Mouse (Mus musculus) liver, adult 2 months (tissue): Measurements from ENCODE around the gene Ces3b. TPM values are rescaled to one million over a fixed set of nuclear protein-coding genes. Genes with fewer than 3 reads are reported as not detected.
"Not testable (repeated sequence)": the region's sequence is repeated elsewhere in the genome, so short reads cannot be mapped to it uniquely, and the experiment has no call there.

Experiments used
- DNase-seq: peaks from one replicate; pipeline ENCODE4 v3.0.0-alpha.2; 2011; ENCODE audit warnings: low read depth, low spot score; ENCODE audit errors: extremely low read depth
- H3K27ac ChIP-seq: fragments of 200-500 bp; replicated peaks from 2 replicates; pipeline ENCODE4 v1.5.1; 2012; ENCODE audit warnings: low read depth, mild to moderate bottlenecking, control low read depth, inconsistent platforms, low read length; ENCODE audit not compliant: insufficient read depth
- H3K27me3 ChIP-seq: fragments of 200-500 bp; 2 replicates; pipeline ENCODE4 v1.6.1; 2012; ENCODE audit warnings: mild to moderate bottlenecking, moderate library complexity, low read length, inconsistent platforms; ENCODE audit not compliant: control insufficient read depth, insufficient read depth
- H3K36me3 ChIP-seq: fragments of 200-500 bp; 2 replicates; pipeline ENCODE4 v1.6.1; 2012; ENCODE audit warnings: low read length, inconsistent platforms; ENCODE audit not compliant: control insufficient read depth, insufficient read depth
- H3K4me1 ChIP-seq: fragments of 200-500 bp; 2 replicates; pipeline ENCODE4 v1.6.1; 2011; ENCODE audit warnings: low read length; ENCODE audit not compliant: control insufficient read depth, insufficient read depth
- H3K4me3 ChIP-seq: fragments of 200-500 bp; 2 replicates; pipeline ENCODE4 v1.5.1; 2011; ENCODE audit warnings: low read depth, mild to moderate bottlenecking, control low read depth, low read length, moderate library complexity; ENCODE audit not compliant: insufficient read depth
- H3K79me2 ChIP-seq: fragments of 200-500 bp; 2 replicates; pipeline ENCODE4 v1.6.1; 2012; ENCODE audit warnings: inconsistent platforms, mild to moderate bottlenecking, low read length, moderate library complexity; ENCODE audit not compliant: control insufficient read depth, insufficient read depth
- H3K9ac ChIP-seq: fragments of 200-500 bp; 2 replicates; pipeline ENCODE4 v1.6.1; 2012; ENCODE audit warnings: low read depth, mild to moderate bottlenecking, control low read depth, inconsistent platforms, low read length
- CTCF ChIP-seq: fragments of 200-500 bp; IDR thresholded peaks from 2 replicates; pipeline ENCODE4 v1.5.1; 2011; ENCODE audit warnings: low read depth, low read length, control low read depth
- POLR2A ChIP-seq: fragments of 200-500 bp; IDR thresholded peaks from 2 replicates; pipeline ENCODE4 v1.6.1; 2011; ENCODE audit warnings: low read length, control low read depth; ENCODE audit not compliant: insufficient read depth; ENCODE audit errors: extremely low read depth
- WGBS: fragments of 180-500 bp; shearing (Covaris S2); methylation state at CpG from one replicate; pipeline ENCODE4 v1.1.7; 2018; 5-methylcytosine and 5-hydroxymethylcytosine counted together
- polyA plus RNA-seq: library from polyadenylated mRNA; depleted of rRNA; stranded (reverse); fragments of >200 nt; gene quantifications from 2 replicates; pipeline ENCODE4 v1.2.3, GENCODE M21; 2012
- total RNA-seq: library from RNA; depleted of rRNA; stranded (reverse); fragments of >200 nt; gene quantifications from 2 replicates; pipeline ENCODE4 v1.2.3, GENCODE M21; 2014

Gene Ces3b
- total and polyA plus RNA-seq, 2 experiments = 453 to 504 TPM

- 20% methylated on average over 5 of the region's 5 CpGs for WGBS
- no peak overlapping the region for H3K4me3 ChIP-seq
- no peaks in the 10 kb centered on the region for H3K27me3 ChIP-seq
- H3K79me2 ChIP-seq = no peaks in the 10 kb centered on the region
- H3K4me1 ChIP-seq = peaks cover 31% of the 10 kb centered on the region
- H3K36me3 ChIP-seq = peaks cover 12% of the 10 kb centered on the region
- TF ChIP-seq CTCF (no peak), POLR2A (no peak)
- DNase-seq = peak; percentile 96
- peak overlapping the region; percentile 71 for H3K9ac ChIP-seq
- H3K27ac ChIP-seq = peak overlapping the region; percentile 89
These were observed 2.7 kb upstream of the Ces3b start for GRCm38 (mm10) chr8:105080814-105081336.

- Histone ChIP-seq H3K9ac (peak overlapping the region; percentile 21), H3K27ac (peak overlapping the region; percentile 93), H3K4me1 (peaks cover 39% of the 10 kb centered on the region), H3K36me3 (peaks cover 65% of the 10 kb centered on the region)
- 32% methylated on average over 5 of the region's 5 CpGs for WGBS
- H3K4me3 ChIP-seq, H3K79me2 ChIP-seq, H3K27me3 ChIP-seq: not testable (repeated sequence)
- DNase-seq = peak; percentile 73
- 0 out of 2 replicates have a peak, but pooled peaks have one; percentile 11 for TF ChIP-seq POLR2A
These were observed 4.6 kb downstream of the Ces3b start for GRCm38 (mm10) chr8:105088166-105088565.

GRCm38 (mm10) chr8:105088581-105088980 lies 5.0 kb downstream of the Ces3b start:
- H3K4me3 ChIP-seq = no peak overlapping the region
- H3K27ac ChIP-seq = peak overlapping the region; percentile 93
- H3K9ac ChIP-seq = peak overlapping the region; percentile 21
- H3K27me3 ChIP-seq = no peaks in the 10 kb centered on the region
- WGBS = 24% methylated on average over 4 of the region's 4 CpGs
- peaks cover 69% of the 10 kb centered on the region for H3K36me3 ChIP-seq
- TF ChIP-seq CTCF (no peak), POLR2A (0 out of 2 replicates have a peak, but pooled peaks have one; percentile 12)
- DNase-seq = peak; percentile 93
- no peaks in the 10 kb centered on the region for H3K79me2 ChIP-seq
- peaks cover 37% of the 10 kb centered on the region for H3K4me1 ChIP-seq

GRCm38 (mm10) chr8:105093992-105094391 lies 10.4 kb downstream of the Ces3b start:
- Histone ChIP-seq H3K4me1 (peaks cover 5% of the 10 kb centered on the region), H3K9ac (no peak overlapping the region), H3K36me3 (peaks cover 34% of the 10 kb centered on the region), H3K79me2 (no peaks in the 10 kb centered on the region), H3K27ac (0 out of 2 replicates have a peak overlapping the region, but pooled peaks have one; percentile 13), H3K27me3 (no peaks in the 10 kb centered on the region), H3K4me3 (no peak overlapping the region)
- TF ChIP-seq CTCF = no peak
- 0 out of 2 replicates have a peak, but pooled peaks have one; percentile 22 for TF ChIP-seq POLR2A
- DNase-seq = no peak
- 73% methylated on average over 3 of the region's 3 CpGs for WGBS

GRCm38 (mm10) chr8:105102101-105102785 lies 18.7 kb downstream of the Ces3b start:
- H3K4me3 ChIP-seq, H3K36me3 ChIP-seq, H3K79me2 ChIP-seq, H3K9ac ChIP-seq, H3K27me3 ChIP-seq, DNase-seq: not testable (repeated sequence)
- Histone ChIP-seq H3K4me1 (peaks cover 19% of the 10 kb centered on the region), H3K27ac (0 out of 2 replicates have a peak overlapping the region, but pooled peaks have one; percentile 35)
- WGBS = 85% methylated on average over 4 of the region's 4 CpGs

- not testable (repeated sequence) for H3K79me2 ChIP-seq, H3K36me3 ChIP-seq, H3K4me3 ChIP-seq, H3K27me3 ChIP-seq
- peak overlapping the region; percentile 99 for H3K27ac ChIP-seq
- H3K4me1 ChIP-seq = peaks cover 19% of the 10 kb centered on the region
- peak; percentile 85 for DNase-seq
- H3K9ac ChIP-seq = peak overlapping the region; percentile 75
- 15% methylated on average over 5 of the region's 5 CpGs for WGBS
These were observed 20.1 kb downstream of the Ces3b start for GRCm38 (mm10) chr8:105103701-105104100.
